Mouse (Mus musculus) kidney, postnatal 25 days (tissue): ENCODE results near the gene C1rb.
"Not testable (repeated sequence)": the region's sequence is repeated elsewhere in the genome, so short reads cannot be mapped to it uniquely, and the experiment has no call there.

ENCODE experiments used
- DNase-seq, 2 experiments: peaks; one replicate each; pipeline ENCODE4 v3.0.0; 2021; ENCODE audit warnings: mixed read lengths in 2 of 2

C1rb gene

GRCm38 (mm10) chr6:124602031-124602430 lies 31.9 kb downstream of the C1rb start:
- no peak for DNase-seq

GRCm38 (mm10) chr6:124625612-124626011 lies 55.5 kb downstream of the C1rb start:
- DNase-seq: no peak

DNA sequence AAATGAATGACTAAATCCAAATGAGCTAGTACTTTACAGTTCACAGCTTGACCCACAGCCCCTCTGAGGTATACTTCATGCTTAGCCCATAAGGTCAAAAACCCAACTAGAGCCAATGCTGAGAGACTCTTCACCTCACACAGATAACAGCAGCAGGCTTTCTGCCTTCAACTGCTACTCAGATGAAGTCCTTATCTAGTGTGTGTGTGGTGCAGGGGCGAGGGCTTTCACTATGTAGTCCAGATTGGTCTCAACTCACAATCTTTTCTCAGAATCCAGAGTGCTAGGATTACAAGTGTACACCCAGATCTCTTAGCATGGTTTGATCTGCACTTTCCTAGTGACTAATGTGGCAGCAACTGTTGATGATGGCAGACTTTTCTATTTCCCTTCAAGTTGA lies 56.1 kb downstream of the C1rb start:
- DNase-seq: not testable (repeated sequence)

DNA sequence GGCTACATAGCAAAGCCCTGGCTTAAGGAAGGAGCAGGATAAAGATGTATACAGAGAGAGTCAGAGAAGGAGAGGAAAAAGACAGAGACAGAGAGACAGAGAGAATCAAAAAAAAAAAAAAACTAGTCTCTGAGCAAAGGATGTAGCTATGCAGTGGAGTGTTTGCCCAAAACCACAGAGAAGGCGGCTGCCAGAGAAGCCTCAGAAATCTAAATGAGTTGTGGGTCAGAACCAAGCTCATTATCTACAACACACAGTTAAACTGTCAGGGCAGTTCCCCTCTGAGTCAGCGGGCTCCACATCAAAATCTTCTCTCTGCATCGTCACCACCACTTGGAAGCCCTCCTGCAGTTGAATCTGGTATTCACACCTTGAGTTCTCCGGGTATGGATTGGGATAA lies 60.7 kb downstream of the C1rb start:
- no peak for DNase-seq
